Mouse (Mus musculus): ENCODE data around the gene Supt3.

DNA sequence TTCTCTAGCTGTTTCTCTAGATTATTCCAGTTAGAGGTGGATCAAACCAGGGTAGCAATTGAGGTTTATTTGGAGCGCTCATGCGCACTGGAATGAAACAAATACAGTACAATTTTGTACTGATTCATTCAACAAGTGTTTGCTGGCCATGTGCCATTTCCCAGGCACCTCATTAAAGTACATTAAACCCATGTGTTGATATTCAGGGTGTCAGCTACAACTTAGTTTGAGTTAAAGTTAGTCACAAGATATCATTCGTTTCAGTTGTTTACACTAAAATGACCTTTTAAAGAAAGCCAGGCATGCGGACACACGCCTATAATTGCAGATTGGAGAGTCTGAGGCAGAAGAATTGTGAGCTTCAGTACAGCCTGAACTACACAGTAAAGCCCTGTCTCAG lies 310.1 kb downstream of the Supt3 start:
- no peak for TF ChIP-seq FLI1 (IDR thresholded peaks at IDR 0.05; ENCODE audit: low read length)
- no peak for TF ChIP-seq GATA1 (IDR thresholded peaks at IDR 0.05; ENCODE audit: borderline replicate concordance, low read length)
